Mouse (Mus musculus): Measurements from ENCODE around the gene Fads6.

DNA sequence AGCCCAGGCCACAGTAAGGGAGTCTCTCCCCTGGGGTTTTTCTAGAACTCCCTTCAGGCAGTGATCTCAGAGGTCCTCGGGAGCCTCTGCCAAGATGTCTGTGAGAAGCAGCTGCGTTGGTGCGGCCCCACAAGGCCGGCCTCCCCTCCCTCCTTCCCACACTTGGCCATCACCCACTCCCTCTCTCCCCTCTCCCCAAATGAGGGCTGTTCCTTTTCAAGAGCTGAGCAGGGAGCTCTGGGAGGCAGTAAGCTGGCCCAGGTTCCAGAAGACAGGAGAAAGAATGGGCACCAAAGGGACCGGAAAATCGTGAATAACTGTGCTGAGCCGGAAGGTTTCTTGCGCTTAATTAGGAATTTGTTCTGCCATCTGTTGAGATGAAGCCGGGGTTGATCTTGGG, 65.5 kb downstream of the Fads6 start:
- TF ChIP-seq EP300 (IDR thresholded peaks at IDR 0.05; ENCODE audit: low read depth), result no peak
- TF ChIP-seq CTCF (IDR thresholded peaks at IDR 0.05; ENCODE audit: low read depth), result no peak

All from heart, postnatal 0 days (tissue).